Mouse (Mus musculus): Measurements from ENCODE around the gene Mef2c.

The Mef2c gene

DNA sequence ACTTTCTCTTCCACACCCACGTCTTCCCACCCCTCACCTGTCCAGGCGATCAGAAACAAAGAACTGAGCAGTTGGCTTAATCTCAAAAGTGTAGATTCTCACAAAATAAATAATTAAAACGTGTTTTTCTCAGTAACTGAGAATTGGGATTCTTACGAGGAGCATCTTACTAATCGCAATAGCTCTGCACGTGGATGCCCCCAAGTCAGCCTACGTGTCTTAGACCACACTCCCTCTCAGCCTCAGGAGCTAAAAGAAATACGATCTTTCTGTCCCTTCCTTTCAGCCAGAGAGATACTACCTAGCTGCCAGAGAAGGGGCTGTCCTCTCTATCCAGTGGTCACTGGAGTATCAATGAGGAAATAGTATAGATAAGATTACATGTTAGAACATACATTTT, 106.3 kb downstream of the Mef2c start:
- DNase-seq (ENCODE audit: extremely low spot score): no peak

DNA sequence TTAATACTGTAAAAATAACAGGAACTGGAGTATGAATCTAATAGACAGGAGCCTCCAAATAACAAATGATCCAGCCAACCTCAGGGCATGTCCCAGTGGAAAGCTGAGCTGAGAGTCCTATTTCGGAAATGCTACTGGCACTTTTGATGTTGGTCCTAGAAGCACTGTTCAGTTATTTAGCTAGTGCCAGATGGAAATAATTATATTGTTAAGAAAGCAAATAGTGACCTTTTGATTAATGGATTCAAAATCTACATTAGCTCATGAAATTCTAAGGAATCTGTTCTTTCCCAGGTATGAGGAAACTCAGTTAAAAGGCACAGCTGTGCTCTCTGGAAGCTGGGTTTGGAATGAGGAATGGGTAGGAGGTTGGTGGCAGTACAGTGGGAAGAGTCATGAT, 108.4 kb downstream of the Mef2c start:
- no peak for DNase-seq (ENCODE audit: extremely low spot score)

DNA sequence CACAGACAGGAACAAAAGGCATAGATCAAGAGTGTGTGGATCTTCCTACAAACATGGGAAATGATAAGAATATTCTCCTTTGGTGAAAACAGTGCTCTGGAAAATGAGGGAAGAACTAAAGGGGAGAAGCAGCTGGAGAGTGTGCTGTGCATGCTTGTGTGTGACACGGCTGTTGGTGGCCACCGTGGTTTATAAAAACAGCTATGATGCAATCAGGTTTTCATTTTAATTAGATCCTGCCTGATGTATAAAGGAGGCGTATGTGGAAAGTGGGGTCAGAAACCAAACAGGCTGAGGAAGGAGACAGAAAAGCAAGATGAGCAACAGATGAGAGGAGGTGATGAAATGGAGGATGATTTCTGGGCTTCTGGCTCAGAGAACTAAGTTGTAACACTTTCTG, 112.0 kb downstream of the Mef2c start:
- DNase-seq (ENCODE audit: extremely low spot score): no peak

DNA sequence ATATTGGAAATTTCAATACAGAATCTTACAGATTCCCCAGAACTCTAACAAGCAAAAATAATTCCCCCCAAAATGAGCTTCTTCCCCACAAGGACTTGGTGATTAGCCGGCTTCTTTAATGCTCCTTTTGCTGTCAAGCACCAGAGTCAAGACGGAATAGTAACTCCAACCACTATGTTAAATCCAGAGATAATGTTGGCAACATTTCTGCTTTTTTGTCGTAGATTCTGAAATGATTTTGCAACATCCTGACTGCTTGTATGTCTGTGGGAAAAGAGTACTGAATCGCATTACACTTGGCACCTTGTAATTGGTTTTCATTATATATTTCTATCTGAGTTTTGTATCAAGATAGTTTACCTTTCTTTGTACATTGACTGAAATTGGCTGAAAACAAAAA, 120.8 kb downstream of the Mef2c start:
- no peak for DNase-seq (ENCODE audit: extremely low spot score)

DNA sequence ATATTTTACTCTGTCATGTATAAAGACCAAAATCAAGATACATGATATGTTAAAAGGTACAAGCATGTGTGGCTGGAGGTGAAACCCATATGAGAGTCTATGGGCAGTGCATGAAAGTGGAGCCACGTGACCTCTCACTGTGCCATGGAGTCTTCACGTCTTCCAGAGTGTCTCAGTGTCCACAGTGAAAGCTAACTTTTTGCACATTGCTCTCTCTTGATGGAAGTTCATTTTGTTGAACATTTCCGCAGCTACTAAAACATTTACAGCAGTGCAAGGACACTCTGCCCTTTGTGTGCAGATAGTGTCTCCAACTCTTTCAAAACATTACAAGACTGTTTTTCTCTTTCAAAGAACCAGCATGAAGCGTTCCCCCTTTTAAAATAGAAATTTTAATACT, 123.6 kb downstream of the Mef2c start:
- DNase-seq (ENCODE audit: extremely low spot score): no peak

DNA sequence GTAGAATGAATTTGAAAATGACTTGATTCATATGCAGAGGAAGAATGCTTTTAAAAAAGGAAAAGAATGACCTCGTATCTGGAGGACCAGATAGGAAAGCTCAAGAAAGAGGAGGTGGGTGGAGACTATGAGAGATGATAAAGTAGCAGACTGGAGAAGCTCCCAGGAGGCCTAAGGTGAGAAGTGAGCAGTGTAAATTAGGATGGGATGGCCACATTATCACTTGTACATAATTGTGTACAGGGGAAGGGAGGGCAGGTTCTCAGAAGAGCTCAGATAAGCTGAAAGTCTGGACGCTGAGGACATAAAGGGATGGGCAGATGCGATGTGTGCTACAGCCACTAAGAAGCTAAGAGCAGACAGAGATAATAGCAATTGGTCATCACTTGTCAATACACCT, 124.3 kb downstream of the Mef2c start:
- DNase-seq (ENCODE audit: extremely low spot score): no peak

DNA sequence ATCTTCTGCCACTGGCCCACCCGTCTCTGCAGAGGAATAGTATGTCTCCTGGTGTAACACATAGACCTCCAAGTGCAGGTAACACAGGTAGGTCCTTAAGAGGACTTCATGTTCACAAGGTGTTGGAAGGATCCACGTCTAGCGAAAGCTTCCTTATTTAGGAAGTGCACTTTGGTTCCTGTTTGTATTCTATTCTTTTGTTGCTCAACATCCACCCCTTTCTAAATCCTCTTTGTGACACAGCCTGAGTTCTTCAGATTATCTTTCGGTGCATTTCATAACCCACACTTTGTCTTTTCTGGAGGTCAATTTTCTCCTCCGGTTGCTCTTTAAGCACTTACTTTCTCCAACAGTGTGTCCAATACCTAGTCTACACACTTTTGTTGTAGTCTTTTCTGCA, 129.3 kb downstream of the Mef2c start:
- no peak for DNase-seq (ENCODE audit: extremely low spot score)

DNA sequence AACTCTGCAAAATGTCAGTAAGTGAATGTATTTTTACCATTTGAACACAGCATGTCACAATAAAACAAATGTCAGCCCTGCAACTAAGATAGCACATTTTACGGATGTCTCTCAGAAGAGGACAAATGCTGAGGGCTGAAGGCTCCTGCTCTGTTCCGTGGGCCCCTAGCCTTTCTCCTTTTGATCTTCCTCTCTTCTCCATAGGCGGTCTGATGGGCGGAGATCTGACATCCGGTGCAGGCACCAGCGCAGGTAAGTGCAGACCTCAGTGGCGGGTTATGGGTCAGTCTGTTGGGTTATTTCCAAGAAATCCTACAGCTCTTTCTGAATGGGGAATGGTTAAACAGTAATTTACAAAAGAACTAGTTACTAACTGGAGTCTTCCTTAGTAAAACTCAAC, 131.4 kb downstream of the Mef2c start:
- no peak for DNase-seq (ENCODE audit: extremely low spot score)

DNA sequence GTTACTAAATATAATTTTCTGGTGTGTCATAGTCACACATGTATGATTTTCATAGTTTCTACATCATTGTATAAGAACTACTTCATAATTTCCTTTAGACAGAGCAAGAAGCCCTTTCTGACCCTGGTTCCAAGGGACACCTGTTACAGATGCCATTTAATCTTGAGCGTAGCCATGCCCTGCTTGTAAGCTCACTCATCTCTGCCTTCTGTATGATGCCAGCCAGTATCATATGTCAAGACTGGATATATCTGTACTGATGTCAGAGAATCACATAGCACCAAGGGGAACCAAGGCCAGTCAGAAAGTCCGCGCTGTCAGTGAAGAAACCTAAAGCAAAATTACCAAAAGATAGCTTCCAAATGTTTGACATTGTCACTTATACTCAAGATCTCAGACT, 133.8 kb downstream of the Mef2c start:
- DNase-seq (ENCODE audit: extremely low spot score): no peak

DNA sequence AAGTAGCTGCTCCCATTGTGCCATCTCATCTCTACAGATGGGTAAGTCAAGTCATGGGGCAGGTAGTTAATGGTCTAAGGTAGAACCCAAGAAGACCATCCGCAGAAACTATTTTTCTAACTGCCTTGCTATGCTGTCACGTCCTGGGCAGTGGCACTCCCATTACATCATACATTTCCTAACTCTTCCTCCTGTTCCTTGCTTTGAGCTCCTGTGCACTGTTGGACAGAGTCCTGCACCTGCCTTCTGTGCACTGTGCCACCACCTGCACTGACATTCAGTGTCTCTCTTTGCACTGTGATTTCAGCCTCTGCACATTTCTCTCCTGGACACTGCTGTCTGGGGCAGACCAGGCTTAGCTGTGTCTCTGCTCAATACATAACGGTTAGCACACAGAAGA, 134.9 kb downstream of the Mef2c start:
- DNase-seq (ENCODE audit: extremely low spot score): no peak

DNA sequence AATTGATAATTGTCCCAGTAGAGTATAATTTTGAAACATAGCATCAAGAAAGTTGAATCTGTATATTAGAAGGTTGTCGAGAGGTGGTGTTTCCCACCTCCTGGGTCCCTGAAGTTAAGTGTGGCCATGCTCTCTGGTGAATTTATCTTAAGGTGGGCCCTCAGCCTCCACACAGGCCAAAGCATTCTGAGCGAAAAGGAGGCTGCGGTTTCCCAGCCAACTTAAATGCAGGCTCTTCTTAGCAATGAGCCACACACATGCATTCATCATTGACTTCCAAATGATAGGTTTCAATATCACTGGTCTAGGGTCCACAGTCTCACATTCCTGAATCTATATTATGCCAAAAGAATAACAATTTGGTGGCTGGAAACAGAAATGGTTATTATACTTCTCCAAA, 145.2 kb downstream of the Mef2c start:
- no peak for DNase-seq (ENCODE audit: extremely low spot score)

DNA sequence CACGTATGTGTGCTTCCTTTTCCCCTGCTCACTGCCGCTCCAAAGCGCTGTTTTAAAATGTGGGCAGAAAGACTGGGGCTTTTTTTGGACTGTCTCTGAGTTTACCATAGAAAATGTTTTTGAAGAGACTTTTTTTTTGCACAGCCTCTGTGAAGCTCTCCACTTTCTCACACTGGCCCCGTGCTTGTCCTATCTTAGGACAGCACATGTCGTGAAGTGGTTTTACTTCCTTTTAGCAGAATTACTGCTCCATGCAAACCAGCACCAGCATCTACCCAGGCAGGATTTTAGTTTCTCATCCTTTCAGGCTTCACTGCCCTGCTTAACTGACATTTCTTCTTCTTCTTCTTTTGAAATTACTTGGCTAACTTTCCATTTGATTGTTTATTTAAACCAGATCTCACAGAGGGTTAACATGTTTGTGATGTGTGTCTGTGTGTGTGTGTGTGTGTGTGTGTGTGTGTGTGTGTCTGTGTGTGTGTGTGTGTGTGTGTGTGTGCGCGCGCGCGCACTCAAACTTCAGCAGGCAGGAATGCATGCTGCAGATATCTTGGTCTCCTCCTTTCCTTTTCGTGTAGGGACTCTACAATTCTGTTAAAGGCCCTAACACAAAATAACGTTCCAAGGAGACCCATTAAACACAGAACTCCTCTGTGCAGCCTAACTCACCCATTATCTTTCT, 146.1 kb downstream of the Mef2c start:
- no peak for DNase-seq (ENCODE audit: extremely low spot score)

DNA sequence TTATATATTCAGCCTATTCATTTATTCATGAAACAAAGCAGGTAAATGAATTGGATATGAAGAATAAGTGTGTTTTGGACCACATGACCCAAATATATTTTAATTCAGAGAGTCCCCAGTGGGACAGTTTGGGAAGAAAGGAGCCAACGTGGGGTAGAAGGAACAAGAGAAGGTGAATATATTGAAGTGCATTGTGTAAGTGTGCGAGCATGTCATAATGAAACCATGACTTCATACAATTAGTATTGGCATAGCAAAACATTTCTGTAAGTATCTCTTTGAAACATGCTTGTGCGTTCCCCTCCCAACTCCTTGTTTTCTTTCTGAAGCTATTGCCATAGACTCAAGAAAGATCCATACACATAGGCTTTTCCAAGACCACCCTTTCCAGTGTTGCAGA, 147.0 kb downstream of the Mef2c start:
- DNase-seq (ENCODE audit: extremely low spot score): no peak

DNA sequence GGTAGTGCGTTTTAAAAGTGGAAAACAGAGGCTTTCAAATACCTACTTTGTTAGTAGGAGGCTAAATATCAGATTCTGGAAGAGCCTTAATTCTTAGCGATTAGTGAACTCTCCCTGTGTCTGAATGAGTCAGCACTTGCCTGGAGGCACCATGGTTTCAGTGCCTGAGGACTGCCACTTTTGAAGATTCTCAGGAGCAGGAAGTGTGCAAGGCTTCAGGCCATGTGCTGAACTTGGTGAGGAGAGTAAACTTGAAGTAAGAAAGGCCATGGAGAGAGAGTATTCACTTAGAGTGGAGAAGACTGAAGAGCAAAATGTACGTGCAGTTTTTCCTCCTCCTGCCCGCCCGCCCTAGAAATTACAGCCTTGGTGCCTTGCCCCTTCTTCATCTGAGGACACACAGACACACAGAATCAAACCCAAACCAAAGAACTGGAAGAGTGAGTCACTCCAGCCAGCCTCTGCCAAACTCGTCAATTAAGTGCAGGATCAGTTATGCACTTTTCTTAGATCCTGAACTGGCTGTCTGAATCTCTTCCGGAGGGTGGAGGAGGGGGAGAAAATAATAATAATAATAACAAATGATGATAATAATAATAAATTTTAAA, 148.2 kb downstream of the Mef2c start:
- DNase-seq (ENCODE audit: extremely low spot score): no peak

DNA sequence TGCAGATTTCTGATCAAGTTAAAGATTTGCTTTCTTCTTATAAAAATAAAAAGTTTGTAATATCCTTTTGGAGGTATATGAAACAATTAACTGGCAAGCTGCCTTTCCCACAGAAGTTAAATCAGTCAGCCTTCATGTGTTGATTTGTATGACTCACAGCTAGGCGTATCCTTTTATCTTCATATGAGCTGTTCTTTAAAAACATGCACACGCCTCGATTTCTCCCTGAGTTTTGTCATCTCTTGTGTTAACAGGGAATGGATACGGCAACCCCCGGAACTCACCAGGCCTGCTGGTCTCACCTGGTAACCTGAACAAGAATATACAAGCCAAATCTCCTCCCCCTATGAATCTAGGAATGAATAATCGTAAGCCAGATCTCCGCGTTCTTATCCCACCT, 148.7 kb downstream of the Mef2c start:
- no peak for DNase-seq (ENCODE audit: extremely low spot score)

DNA sequence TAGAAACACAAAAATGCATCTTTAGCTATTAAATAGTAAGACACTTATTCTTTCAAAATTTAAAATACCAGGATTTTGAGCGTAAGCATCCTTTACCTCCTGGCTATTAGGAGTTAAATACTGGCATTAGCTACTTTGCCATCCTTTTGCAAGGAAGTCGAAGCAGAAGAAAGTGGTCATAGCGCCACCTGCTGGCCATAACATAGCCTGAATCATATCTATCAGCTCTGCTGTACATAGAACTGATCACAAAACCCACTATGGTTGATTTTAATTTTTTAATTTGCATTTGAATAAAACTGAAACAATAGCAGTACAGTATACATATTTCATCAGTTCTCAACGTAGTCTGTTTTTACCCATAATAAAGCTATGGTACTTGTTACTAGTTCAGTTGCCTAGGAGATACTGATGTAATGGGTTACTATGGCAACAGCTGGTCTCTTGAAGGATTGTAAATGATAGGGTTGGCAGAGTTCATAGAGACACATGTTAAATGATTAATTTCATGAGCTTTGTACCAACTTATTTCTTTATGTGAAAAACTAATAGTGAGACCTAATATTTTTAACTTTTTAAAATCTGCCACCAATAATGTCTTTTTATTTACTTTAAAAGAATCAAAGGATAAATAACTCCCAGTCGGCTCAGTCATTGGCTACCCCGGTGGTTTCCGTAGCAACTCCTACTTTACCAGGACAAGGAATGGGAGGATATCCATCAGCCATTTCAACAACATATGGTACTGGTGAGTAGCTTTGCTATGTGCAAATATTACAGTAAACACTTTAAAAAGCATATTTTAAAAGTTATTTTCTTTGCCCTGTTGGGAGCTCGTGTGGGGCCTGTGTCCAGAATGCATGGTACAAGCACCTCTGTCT, 151.3 kb downstream of the Mef2c start:
- DNase-seq (ENCODE audit: extremely low spot score): peak; percentile 81

DNA sequence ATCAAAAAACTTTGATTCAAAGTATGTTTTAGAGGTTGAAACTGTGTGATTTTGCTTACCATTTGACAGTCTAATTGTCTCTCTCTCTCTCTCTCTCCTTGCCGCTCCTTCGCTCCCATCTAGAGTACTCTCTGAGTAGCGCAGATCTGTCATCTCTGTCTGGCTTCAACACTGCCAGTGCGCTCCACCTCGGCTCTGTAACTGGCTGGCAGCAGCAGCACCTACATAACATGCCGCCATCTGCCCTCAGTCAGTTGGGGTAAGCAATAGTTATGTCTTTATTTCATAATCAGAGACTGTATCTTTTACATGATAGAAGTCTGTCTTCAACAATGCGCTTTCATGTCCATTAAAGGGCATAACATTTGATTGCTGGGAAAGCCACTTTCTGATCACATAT, 152.3 kb downstream of the Mef2c start:
- peak; percentile 14 for DNase-seq (ENCODE audit: extremely low spot score)

DNA sequence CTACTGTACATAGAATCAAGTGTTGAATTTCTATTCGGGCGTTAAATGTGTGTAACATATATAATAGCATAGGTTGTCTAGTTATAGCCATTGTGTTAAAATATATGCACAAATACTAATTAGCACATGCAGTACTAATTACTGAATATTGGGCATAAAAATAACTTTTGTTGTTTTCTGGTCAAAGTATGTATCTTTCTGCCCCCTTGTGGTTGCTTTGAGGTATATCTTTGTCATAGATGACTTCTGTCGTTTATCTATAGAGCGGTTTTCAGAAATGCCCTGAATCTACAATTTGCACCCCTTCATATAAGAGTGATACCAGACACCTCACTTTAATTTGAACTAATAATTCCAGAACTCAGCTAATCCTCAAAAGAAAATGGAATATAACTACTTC, 152.9 kb downstream of the Mef2c start:
- no peak for DNase-seq (ENCODE audit: extremely low spot score)

DNA sequence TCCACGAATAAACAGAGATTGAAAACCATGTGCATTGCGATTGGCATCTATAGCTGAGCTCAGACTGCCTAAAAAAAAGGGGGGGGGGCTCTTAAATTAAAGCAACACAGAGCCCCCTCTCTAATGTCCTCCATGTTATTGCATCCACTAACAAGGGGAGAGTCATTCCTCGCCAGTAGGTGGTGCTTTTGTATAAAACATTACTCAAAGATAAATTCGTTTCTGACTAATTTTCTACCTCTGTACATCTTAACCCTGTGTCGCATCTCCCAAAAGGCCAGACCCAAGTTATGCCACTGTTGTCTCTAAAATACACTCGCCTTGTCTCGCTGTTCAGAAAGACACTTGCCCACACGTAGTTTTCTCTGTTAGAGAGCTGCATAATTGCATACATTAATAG, 156.9 kb downstream of the Mef2c start:
- DNase-seq (ENCODE audit: extremely low spot score): no peak

DNA sequence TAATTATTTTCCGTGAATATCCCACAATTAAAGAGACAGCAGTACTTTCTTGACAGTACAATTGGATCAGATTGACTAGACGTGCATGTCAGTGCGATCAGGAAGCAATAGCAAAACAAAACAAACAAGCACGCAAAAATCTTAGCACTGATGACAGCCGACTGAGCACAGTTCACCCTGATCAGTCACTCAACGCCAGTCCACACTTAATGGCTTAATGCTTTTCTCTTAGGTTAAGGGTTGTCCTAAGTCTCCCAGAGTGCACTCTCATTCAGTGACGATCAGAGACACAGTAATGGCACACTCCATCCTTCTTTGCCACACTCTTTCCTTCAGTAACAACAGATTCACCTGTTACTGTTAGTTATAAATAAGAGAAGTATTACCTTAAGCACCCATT, 157.3 kb downstream of the Mef2c start:
- DNase-seq (ENCODE audit: extremely low spot score): no peak

DNA sequence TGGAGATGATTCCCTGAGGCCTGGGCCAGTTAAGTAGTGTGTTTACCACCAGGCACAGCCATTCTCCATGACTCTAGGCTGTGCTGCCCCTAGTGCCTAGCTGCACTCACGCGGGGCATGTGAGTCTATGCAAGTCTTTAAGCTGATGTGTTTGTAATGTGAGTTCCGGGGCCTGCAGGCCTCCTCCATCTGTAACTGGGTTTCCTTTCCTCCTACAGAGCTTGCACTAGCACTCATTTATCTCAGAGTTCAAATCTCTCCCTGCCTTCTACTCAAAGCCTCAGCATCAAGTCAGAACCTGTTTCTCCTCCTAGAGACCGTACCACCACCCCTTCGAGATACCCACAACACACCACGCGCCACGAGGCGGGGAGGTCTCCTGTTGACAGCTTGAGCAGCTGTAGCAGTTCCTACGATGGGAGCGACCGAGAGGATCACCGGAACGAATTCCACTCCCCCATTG, 158.3 kb downstream of the Mef2c start:
- DNase-seq (ENCODE audit: extremely low spot score): no peak

DNA sequence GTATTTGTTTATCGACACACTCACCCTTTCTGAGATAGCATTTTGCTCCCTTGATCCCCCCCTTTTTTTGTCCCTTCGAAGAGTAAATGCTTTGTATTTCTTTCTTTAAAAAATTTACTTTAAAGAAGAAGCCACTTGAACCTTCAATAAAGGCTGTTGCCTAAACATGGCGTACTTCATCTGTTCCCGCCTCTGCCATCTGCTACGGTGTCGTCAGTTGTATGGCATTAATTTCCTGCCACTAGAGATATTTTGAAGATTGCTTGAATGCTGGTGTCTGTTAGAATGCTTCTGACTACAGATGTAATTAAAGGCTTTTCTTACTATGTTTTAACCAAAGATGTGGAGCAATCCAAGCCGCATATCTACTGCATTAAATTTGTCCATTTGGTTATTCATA, 162.3 kb downstream of the Mef2c start:
- no peak for DNase-seq (ENCODE audit: extremely low spot score)

DNA sequence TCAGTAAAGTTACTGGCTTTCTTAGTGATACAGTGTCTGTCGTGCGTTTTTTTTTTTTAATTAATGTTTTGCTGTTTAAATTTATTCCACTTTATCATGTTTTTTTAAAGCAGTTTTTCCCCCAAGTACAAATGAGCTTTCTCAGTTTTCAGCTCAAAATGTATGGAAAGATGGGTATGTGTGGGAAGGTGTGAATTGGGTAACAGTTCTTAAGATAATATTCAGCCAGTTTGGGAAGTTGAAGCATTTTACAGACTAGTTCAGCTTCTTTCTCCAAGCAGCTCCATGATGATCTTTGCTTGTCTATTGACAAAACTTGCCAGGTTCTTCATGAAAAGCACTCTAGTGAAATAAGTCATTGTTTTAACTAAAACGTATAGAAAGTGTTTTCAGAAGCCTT, 163.2 kb downstream of the Mef2c start:
- no peak for DNase-seq (ENCODE audit: extremely low spot score)

Data from embryo, embryonic 9.5 days (tissue).